Mouse (Mus musculus) neural tube, embryonic 12.5 days (tissue): ENCODE measurements around the gene Map3k4. TPM values are rescaled to one million over a fixed set of nuclear protein-coding genes. Genes with fewer than 3 reads are reported as not detected.
A peak's percentile ranks its signal among the peaks of the same experiment; 100 is the strongest.

Source experiments
- ATAC-seq: fragments of 200-750 bp; cut with Nextera tagmentation; 2 replicates; pipeline ENCODE4 v1.8.0; 2017; ENCODE audit warnings: low read depth, mild to moderate bottlenecking, moderate TSS enrichment, moderate library complexity; ENCODE audit not compliant: low FRiP score
- H3K27ac ChIP-seq: fragments of 300-500 bp; sonication (generic); 2 replicates; pipeline ENCODE4 v1.5.1; 2016
- H3K27me3 ChIP-seq: fragments of 300-500 bp; sonication (generic); replicated peaks from 2 replicates; pipeline ENCODE4 v1.6.1; 2016; ENCODE audit warnings: mild to moderate bottlenecking
- H3K36me3 ChIP-seq: fragments of 300-500 bp; sonication (generic); 2 replicates; pipeline ENCODE4 v1.6.1; 2016; ENCODE audit warnings: mild to moderate bottlenecking
- H3K4me1 ChIP-seq: fragments of 300-500 bp; sonication (generic); 2 replicates; pipeline ENCODE4 v1.6.1; 2016
- H3K4me2 ChIP-seq: fragments of 300-500 bp; sonication (generic); replicated peaks from 2 replicates; pipeline ENCODE4 v1.6.1; 2016; ENCODE audit warnings: mild to moderate bottlenecking
- H3K4me3 ChIP-seq: fragments of 300-500 bp; sonication (generic); 2 replicates; pipeline ENCODE4 v1.5.1; 2016
- H3K9ac ChIP-seq: fragments of 300-500 bp; sonication (generic); 2 replicates; pipeline ENCODE4 v1.6.1; 2016; ENCODE audit warnings: mild to moderate bottlenecking
- H3K9me3 ChIP-seq: fragments of 300-500 bp; sonication (generic); 2 replicates; pipeline ENCODE4 v1.6.1; 2016; ENCODE audit warnings: mild to moderate bottlenecking
- WGBS: fragments of 180-500 bp; shearing (Covaris S2); methylation state at CpG from one replicate; pipeline ENCODE4 v1.1.7; 2016; 5-methylcytosine and 5-hydroxymethylcytosine counted together
- polyA plus RNA-seq: library from polyadenylated mRNA; unstranded; fragments of >200 nt; fragmentation: Nextera tagmentation; extraction: Ambion mirVana; gene quantifications from 2 replicates; pipeline ENCODE4 v1.2.1, GENCODE M21; 2016

Map3k4 gene
- polyA plus RNA-seq, 1 experiment from 2014 or later: 44.7 TPM

GRCm38 (mm10) chr17:12262851-12263250, 55.7 kb downstream of the Map3k4 start:
- no peak overlapping the region for H3K4me2 ChIP-seq
- no peaks in the 10 kb centered on the region for H3K9me3 ChIP-seq
- H3K4me3 ChIP-seq: no peak overlapping the region
- no peak for ATAC-seq
- H3K4me1 ChIP-seq: peaks cover 13% of the 10 kb centered on the region
- H3K27me3 ChIP-seq: no peaks in the 10 kb centered on the region
- H3K36me3 ChIP-seq: peaks cover 37% of the 10 kb centered on the region
- no peak overlapping the region for H3K9ac ChIP-seq
- H3K27ac ChIP-seq: no peak overlapping the region
- WGBS: 89% methylated on average over 8 of the region's 8 CpGs

- Histone ChIP-seq H3K9me3 (no peaks in the 10 kb centered on the region), H3K4me2 (no peak overlapping the region), H3K4me1 (peaks cover 7% of the 10 kb centered on the region; the same call in 1 of the 2 replicates), H3K4me3 (no peak overlapping the region), H3K27ac (no peak overlapping the region), H3K36me3 (peaks cover 47% of the 10 kb centered on the region), H3K9ac (no peak overlapping the region), H3K27me3 (no peaks in the 10 kb centered on the region)
- 74% methylated on average over 2 of the region's 2 CpGs for WGBS
- ATAC-seq: no peak
These were observed 56.7 kb downstream of the Map3k4 start for GRCm38 (mm10) chr17:12261887-12262286.

- 85% methylated on average over 7 of the region's 7 CpGs for WGBS
- Histone ChIP-seq H3K27me3 (no peaks in the 10 kb centered on the region), H3K36me3 (peaks cover 52% of the 10 kb centered on the region), H3K9me3 (no peaks in the 10 kb centered on the region), H3K9ac (no peak overlapping the region), H3K27ac (no peak overlapping the region), H3K4me3 (no peak overlapping the region), H3K4me2 (no peak overlapping the region), H3K4me1 (peaks cover 7% of the 10 kb centered on the region; the same call in 1 of the 2 replicates)
- no peak for ATAC-seq
These were observed 57.2 kb downstream of the Map3k4 start for GRCm38 (mm10) chr17:12261376-12261775.

GRCm38 (mm10) chr17:12259957-12260356, 58.6 kb downstream of the Map3k4 start:
- Histone ChIP-seq H3K9ac (no peak overlapping the region), H3K27me3 (no peaks in the 10 kb centered on the region), H3K4me1 (no peaks in the 10 kb centered on the region), H3K36me3 (peaks cover 65% of the 10 kb centered on the region), H3K4me3 (no peak overlapping the region), H3K9me3 (no peaks in the 10 kb centered on the region), H3K27ac (no peak overlapping the region), H3K4me2 (no peak overlapping the region)
- WGBS: 93% methylated on average over 8 of the region's 8 CpGs
- ATAC-seq: no peak

- ATAC-seq: no peak
- Histone ChIP-seq H3K9ac (no peak overlapping the region), H3K27ac (no peak overlapping the region), H3K4me1 (no peaks in the 10 kb centered on the region), H3K4me3 (no peak overlapping the region), H3K27me3 (no peaks in the 10 kb centered on the region), H3K9me3 (no peaks in the 10 kb centered on the region), H3K36me3 (peaks cover 76% of the 10 kb centered on the region), H3K4me2 (no peak overlapping the region)
- 82% methylated on average over 6 of the region's 6 CpGs for WGBS
These were observed 60.1 kb downstream of the Map3k4 start for GRCm38 (mm10) chr17:12258517-12258916.

- H3K9me3 ChIP-seq: peaks cover 11% of the 10 kb centered on the region; the same call in 1 of the 2 replicates
- H3K4me2 ChIP-seq: no peak overlapping the region
- H3K27ac ChIP-seq: no peak overlapping the region
- H3K9ac ChIP-seq: no peak overlapping the region
- H3K4me3 ChIP-seq: no peak overlapping the region
- H3K27me3 ChIP-seq: no peaks in the 10 kb centered on the region
- no peaks in the 10 kb centered on the region for H3K4me1 ChIP-seq
- 96% methylated on average over 11 of the region's 11 CpGs for WGBS
- ATAC-seq: no peak
- peaks cover 93% of the 10 kb centered on the region for H3K36me3 ChIP-seq
These were observed 62.5 kb downstream of the Map3k4 start for GRCm38 (mm10) chr17:12256142-12256541.

- Histone ChIP-seq H3K4me2 (no peak overlapping the region), H3K4me1 (no peaks in the 10 kb centered on the region), H3K9me3 (peaks cover 11% of the 10 kb centered on the region; the same call in 1 of the 2 replicates), H3K36me3 (peaks cover 85% of the 10 kb centered on the region), H3K9ac (no peak overlapping the region), H3K4me3 (no peak overlapping the region), H3K27me3 (no peaks in the 10 kb centered on the region), H3K27ac (no peak overlapping the region)
- no peak for ATAC-seq
- 98% methylated on average over 9 of the region's 9 CpGs for WGBS
These were observed 68.0 kb downstream of the Map3k4 start for GRCm38 (mm10) chr17:12250581-12250980.

- no peak overlapping the region for H3K27ac ChIP-seq
- ATAC-seq: no peak
- 97% methylated on average over 19 of the region's 19 CpGs for WGBS
- H3K9me3 ChIP-seq: peaks cover 11% of the 10 kb centered on the region; the same call in 1 of the 2 replicates
- H3K36me3 ChIP-seq: peaks cover 78% of the 10 kb centered on the region
- H3K9ac ChIP-seq: no peak overlapping the region
- no peak overlapping the region for H3K4me3 ChIP-seq
- no peak overlapping the region for H3K4me2 ChIP-seq
- H3K4me1 ChIP-seq: no peaks in the 10 kb centered on the region
- no peaks in the 10 kb centered on the region for H3K27me3 ChIP-seq
These were observed 68.7 kb downstream of the Map3k4 start for GRCm38 (mm10) chr17:12249783-12250504.

GRCm38 (mm10) chr17:12240701-12241100, 77.9 kb downstream of the Map3k4 start:
- Histone ChIP-seq H3K4me2 (no peak overlapping the region), H3K36me3 (peaks cover 60% of the 10 kb centered on the region), H3K9ac (no peak overlapping the region), H3K4me3 (no peak overlapping the region), H3K4me1 (no peaks in the 10 kb centered on the region), H3K9me3 (no peaks in the 10 kb centered on the region), H3K27ac (no peak overlapping the region), H3K27me3 (no peaks in the 10 kb centered on the region)
- 92% methylated on average over 3 of the region's 3 CpGs for WGBS
- ATAC-seq: no peak

GRCm38 (mm10) chr17:12232724-12233123, 85.9 kb downstream of the Map3k4 start:
- H3K4me1 ChIP-seq: no peaks in the 10 kb centered on the region
- 98% methylated on average over 6 of the region's 6 CpGs for WGBS
- H3K27me3 ChIP-seq: no peaks in the 10 kb centered on the region
- H3K4me2 ChIP-seq: no peak overlapping the region
- no peak overlapping the region for H3K9ac ChIP-seq
- H3K27ac ChIP-seq: no peak overlapping the region
- peaks cover 87% of the 10 kb centered on the region for H3K36me3 ChIP-seq
- ATAC-seq: no peak
- H3K4me3 ChIP-seq: no peak overlapping the region
- no peaks in the 10 kb centered on the region for H3K9me3 ChIP-seq

GRCm38 (mm10) chr17:12231087-12231486, 87.5 kb downstream of the Map3k4 start:
- Histone ChIP-seq H3K27me3 (no peaks in the 10 kb centered on the region), H3K4me2 (no peak overlapping the region), H3K4me1 (no peaks in the 10 kb centered on the region), H3K36me3 (peaks cover 89% of the 10 kb centered on the region), H3K4me3 (no peak overlapping the region), H3K9me3 (no peaks in the 10 kb centered on the region), H3K27ac (no peak overlapping the region), H3K9ac (no peak overlapping the region)
- ATAC-seq: no peak
- WGBS: 97% methylated on average over 7 of the region's 7 CpGs

GRCm38 (mm10) chr17:12230167-12230566, 88.4 kb downstream of the Map3k4 start:
- H3K27me3 ChIP-seq: no peaks in the 10 kb centered on the region
- ATAC-seq: peak; percentile 53; the same call in 1 of the 2 replicates
- H3K9ac ChIP-seq: no peak overlapping the region
- H3K4me3 ChIP-seq: no peak overlapping the region
- H3K36me3 ChIP-seq: peaks cover 80% of the 10 kb centered on the region
- H3K4me2 ChIP-seq: no peak overlapping the region
- 82% methylated on average over 6 of the region's 6 CpGs for WGBS
- no peak overlapping the region for H3K27ac ChIP-seq
- H3K4me1 ChIP-seq: no peaks in the 10 kb centered on the region
- H3K9me3 ChIP-seq: no peaks in the 10 kb centered on the region

- Histone ChIP-seq H3K27ac (no peak overlapping the region), H3K4me2 (no peak overlapping the region), H3K4me3 (no peak overlapping the region), H3K9ac (no peak overlapping the region), H3K9me3 (no peaks in the 10 kb centered on the region), H3K36me3 (peaks cover 76% of the 10 kb centered on the region), H3K27me3 (no peaks in the 10 kb centered on the region), H3K4me1 (no peaks in the 10 kb centered on the region)
- WGBS: 92% methylated on average over 9 of the region's 9 CpGs
- ATAC-seq: no peak
These were observed 88.8 kb downstream of the Map3k4 start for GRCm38 (mm10) chr17:12229756-12230155.
